Mouse (Mus musculus) erythroblast, adult 5-6 weeks (primary cell): ENCODE data around the gene Ccdc162. TPM values are rescaled to one million over a fixed set of nuclear protein-coding genes. Genes with fewer than 3 reads are reported as not detected.

Experiments
- ATAC-seq: replicated peaks from 2 replicates; pipeline ENCODE4 v1.8.0; 2016; ENCODE audit warnings: moderate number of reproducible peaks, mild to moderate bottlenecking, moderate TSS enrichment, inconsistent platforms; ENCODE audit not compliant: poor library complexity, low FRiP score, severe bottlenecking
- total RNA-seq, 2 experiments: library from RNA; stranded (forward) in 1 of 2; stranded (reverse) in 1 of 2; fragments of 150-400 nt in 1 of 2; fragments of 200-764, 138-1000 nt in 1 of 2; gene quantifications; 2 replicates each; pipeline versions ENCODE4 v1.2.3 to v1.2.4; 2015 to 2017; ENCODE audit warnings: low replicate concordance in 2 of 2

Ccdc162 gene
- total RNA-seq, 2 experiments from 2014 or later, result 0.51 TPM; not detected in 1

DNA sequence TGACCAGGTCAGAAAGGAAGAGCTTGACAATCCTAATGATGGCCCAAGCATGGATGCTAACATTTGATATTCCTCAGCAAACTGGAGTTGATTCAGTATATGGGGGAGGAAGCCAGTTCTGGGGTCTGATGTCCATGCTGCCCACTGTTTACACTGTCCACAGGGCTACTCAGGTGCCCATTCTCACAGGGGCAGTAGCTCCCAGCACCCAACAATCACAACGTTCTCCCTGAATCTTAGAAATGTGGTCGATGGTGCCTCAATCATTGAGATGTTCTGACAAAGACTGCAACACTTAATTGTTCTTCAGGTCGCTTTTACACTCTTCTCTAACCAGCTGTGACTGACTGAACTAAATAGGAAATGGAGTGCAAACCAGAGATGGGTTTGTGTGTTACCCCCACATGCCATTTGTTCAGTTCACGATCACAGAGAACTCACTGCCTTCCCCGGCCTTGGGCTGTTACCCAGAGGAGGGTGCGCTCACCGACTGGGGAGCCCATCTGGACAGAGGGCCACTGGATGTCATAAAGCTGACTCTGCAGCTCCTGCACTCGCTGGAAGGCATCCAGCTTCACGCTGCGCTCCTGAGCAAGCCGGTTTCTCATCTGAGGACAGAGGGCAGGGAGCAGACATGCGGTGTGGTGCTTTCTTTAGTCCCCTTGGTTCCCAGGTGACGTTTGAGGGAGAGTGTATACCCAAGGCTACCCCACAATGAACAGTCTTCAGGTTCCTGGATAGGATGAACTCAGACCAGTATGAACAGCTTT is 169.9 kb downstream of the Ccdc162 start:
- ATAC-seq, result no peak

GRCm38 (mm10) chr10:41545224-41545755 is 171.1 kb downstream of the Ccdc162 start:
- no peak for ATAC-seq

DNA sequence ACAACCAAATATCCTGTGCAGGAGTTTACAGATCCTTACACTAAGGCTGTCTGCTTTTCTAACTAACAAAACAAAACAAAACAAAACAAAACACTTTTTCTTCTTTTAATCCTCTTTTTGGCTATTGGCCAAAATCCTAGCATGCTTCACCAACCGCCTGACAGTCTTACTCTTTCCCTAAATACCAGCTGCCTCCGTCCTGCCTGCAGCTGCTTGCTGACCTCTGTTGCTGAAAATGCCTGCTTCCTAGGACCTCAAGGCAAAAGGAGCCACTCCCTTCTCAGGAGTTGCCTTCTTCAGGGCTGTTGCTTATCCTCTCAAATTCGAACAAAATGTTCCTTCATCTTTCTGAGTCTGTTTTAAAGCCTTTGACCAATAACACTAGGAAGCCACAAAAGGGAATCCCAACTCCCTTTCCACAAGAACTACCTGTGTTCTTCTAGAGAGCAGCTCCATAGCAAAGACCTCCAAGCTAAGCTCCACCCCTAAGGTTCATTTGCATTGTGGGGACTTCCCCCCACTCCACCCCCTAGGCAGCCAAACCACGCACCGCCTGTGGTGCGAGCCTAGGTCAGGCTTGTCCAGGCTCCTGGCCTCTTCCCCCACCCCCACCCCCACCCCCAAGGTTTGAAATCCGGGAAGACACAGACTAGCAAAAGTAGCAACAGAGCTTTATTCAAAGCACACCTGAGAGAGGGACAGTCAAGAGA is 171.8 kb downstream of the Ccdc162 start:
- no peak for ATAC-seq

- no peak for ATAC-seq
Measured at GRCm38 (mm10) chr10:41543844-41544243, 172.6 kb downstream of the Ccdc162 start.

- ATAC-seq, result no peak
Measured at GRCm38 (mm10) chr10:41543439-41543838, 173.0 kb downstream of the Ccdc162 start.

DNA sequence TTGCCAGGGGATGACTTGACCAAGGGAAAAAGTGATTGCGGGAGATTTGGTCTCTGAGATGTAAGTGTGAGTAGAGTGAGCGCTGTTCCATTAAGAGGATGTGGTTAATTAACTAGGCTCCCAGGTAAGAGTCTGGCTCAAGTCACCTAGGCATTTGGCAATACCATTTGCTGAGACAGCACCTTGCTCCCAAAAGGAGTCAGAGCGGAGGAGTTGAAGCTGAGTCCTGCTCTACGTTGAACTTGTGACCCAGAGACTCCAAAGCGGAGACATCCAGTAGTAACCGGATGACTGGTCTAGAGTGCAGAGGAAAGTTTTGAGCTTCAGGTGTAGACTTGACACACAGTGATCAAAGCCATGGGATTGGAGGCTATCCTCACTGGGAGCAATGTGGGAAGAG is 174.4 kb downstream of the Ccdc162 start:
- no peak for ATAC-seq

DNA sequence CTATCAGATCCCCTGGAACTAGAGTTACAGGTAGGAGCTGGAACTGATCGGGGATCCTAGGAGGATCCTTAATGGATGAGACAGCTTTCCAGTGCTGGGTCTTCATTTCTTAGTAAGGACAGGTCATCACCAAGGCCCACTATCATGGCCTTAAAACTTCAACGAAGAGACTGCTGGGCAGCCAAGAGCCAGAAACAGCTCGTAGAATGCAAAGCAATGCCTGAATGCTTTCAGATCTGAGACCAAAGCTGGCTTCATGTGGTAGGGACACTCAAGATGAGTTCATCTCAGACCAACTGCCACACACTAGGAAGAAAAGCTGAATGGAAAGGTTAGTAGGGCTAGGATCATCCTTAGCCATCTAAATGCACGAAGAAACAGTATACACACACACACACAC is 177.4 kb downstream of the Ccdc162 start:
- no peak for ATAC-seq

- ATAC-seq, result no peak
Measured at GRCm38 (mm10) chr10:41537983-41538330, 178.5 kb downstream of the Ccdc162 start.

GRCm38 (mm10) chr10:41537226-41537982 is 179.0 kb downstream of the Ccdc162 start:
- ATAC-seq, result no peak

- ATAC-seq, result no peak
Measured at GRCm38 (mm10) chr10:41536714-41537113, 179.7 kb downstream of the Ccdc162 start.

GRCm38 (mm10) chr10:41535991-41536390 is 180.4 kb downstream of the Ccdc162 start:
- ATAC-seq, result no peak

- no peak for ATAC-seq
Measured at GRCm38 (mm10) chr10:41529972-41530371, 186.5 kb downstream of the Ccdc162 start.

DNA sequence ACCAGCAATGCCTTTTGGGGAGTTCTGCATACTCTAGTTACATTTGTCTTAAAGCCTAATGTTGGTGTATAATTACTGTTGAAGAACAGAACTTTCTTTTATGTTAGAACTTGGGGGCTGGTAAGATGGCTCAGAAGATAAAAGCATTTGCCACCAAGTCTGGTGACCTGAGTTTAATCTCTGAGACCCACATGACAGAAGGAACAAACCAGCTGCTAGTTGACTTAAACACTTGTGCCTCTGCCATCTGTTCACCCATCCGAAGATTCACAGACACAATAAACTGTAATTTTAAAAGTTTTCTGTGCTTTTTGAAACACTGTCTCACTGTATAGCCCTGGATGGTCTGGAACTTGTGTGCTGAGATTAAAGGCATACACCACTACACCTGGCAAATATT is 190.7 kb downstream of the Ccdc162 start:
- no peak for ATAC-seq

GRCm38 (mm10) chr10:41523386-41523785 is 193.0 kb downstream of the Ccdc162 start:
- ATAC-seq, result no peak

- no peak for ATAC-seq
Measured at GRCm38 (mm10) chr10:41520410-41520673, 196.1 kb downstream of the Ccdc162 start.

DNA sequence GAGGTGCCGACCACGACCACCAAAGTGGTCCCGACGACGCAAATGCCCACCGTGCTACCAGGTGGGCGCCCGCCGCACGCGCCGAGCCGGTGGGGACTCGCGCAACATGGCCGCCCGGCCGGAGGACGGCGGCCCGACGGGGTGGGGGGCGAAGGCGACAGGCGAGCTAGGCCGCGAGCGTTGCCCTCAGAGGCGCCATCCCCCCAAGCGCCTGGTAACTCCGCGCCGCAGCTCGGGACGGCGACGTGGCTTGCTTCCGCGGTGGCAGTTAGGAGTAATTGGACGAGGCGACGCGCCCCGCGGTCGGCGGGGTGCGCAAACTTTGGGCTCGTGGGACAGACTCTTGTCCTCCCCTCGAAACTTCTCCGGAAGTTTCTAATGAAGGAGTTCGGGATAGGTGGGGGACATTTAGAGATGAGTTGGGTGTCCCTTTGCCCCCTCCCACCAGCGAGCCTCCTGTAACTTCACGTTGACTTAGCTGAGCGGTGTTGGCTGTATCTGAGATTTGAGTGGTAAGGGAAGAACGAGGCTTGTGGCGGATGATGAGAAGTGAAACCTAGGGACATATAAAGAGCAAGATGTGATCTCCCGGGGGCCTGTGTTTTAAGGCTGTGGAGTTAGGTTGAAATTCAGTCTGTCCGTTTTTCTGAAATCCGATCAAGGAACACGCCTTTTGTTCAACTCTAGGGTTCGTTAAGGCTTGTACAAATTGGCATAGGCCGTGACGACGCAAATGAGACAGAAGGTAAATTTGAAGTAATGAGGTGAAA is 196.6 kb downstream of the Ccdc162 start:
- ATAC-seq, result peak; percentile 45; the same call in 1 of the 2 replicates

GRCm38 (mm10) chr10:41518981-41519618 is 197.3 kb downstream of the Ccdc162 start, which contains the start of gene Cd164:
Gene Cd164 (plus strand): TSS chr10:41519414.
- ATAC-seq, result peak; percentile 87

GRCm38 (mm10) chr10:41518508-41518980 is 197.9 kb downstream of the Ccdc162 start:
- peak; percentile 77 for ATAC-seq

DNA sequence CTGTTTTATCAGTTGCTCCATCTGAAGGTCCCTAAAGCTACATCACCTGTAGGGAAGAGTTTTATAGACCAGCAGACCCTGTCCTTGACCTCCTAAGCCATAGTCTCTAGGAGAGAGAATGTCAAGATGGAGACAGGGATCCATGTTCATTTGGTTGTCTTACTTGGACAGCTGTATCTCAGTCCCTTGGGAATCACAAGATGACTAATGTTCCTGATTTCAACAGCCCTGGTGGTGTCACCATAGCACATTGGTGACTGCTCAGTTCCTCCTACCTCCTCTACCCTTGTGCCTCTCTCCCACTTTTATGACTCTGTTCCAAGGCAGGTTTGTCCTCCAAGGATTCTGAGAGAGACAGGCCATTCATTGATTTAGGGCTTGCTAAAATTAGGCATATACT is 201.5 kb downstream of the Ccdc162 start:
- no peak for ATAC-seq
